Mouse (Mus musculus) adipocyte (in vitro differentiated cells): Measurements from ENCODE around the gene Abtb2.

Source experiments
- DNase-seq: peaks from one replicate; pipeline ENCODE4 v3.0.0-alpha.2; 2016; ENCODE audit warnings: low spot score

Abtb2 gene

GRCm38 (mm10) chr2:103661696-103662095 is 95.6 kb downstream of the Abtb2 start:
- DNase-seq, result peak; percentile 15

GRCm38 (mm10) chr2:103662121-103662520 is 96.0 kb downstream of the Abtb2 start:
- DNase-seq, result peak; percentile 65

- no peak for DNase-seq
These were observed 98.2 kb downstream of the Abtb2 start for GRCm38 (mm10) chr2:103664341-103664740.

GRCm38 (mm10) chr2:103667962-103668815 is 102.1 kb downstream of the Abtb2 start:
- peak; percentile 78 for DNase-seq

GRCm38 (mm10) chr2:103668939-103669338 is 102.8 kb downstream of the Abtb2 start:
- no peak for DNase-seq

- no peak for DNase-seq
These were observed 103.5 kb downstream of the Abtb2 start for GRCm38 (mm10) chr2:103669561-103669960.

- DNase-seq, result peak; percentile 92
These were observed 104.2 kb downstream of the Abtb2 start for GRCm38 (mm10) chr2:103670276-103670680.

GRCm38 (mm10) chr2:103672573-103673119 is 106.5 kb downstream of the Abtb2 start:
- DNase-seq, result no peak

- no peak for DNase-seq
These were observed 107.5 kb downstream of the Abtb2 start for GRCm38 (mm10) chr2:103673609-103674008.

GRCm38 (mm10) chr2:103675391-103675790 is 109.3 kb downstream of the Abtb2 start:
- no peak for DNase-seq

- DNase-seq, result no peak
These were observed 110.7 kb downstream of the Abtb2 start for GRCm38 (mm10) chr2:103676808-103677207.

GRCm38 (mm10) chr2:103677614-103678369 is 111.7 kb downstream of the Abtb2 start:
- DNase-seq, result no peak

- no peak for DNase-seq
These were observed 112.3 kb downstream of the Abtb2 start for GRCm38 (mm10) chr2:103678433-103678832.

- DNase-seq, result no peak
These were observed 114.4 kb downstream of the Abtb2 start for GRCm38 (mm10) chr2:103680364-103681110.

GRCm38 (mm10) chr2:103681149-103681548 is 115.0 kb downstream of the Abtb2 start:
- no peak for DNase-seq

GRCm38 (mm10) chr2:103682261-103682722 is 116.2 kb downstream of the Abtb2 start:
- DNase-seq, result no peak

GRCm38 (mm10) chr2:103682927-103683442 is 116.9 kb downstream of the Abtb2 start:
- DNase-seq, result no peak

GRCm38 (mm10) chr2:103684431-103684830 is 118.3 kb downstream of the Abtb2 start:
- no peak for DNase-seq

- DNase-seq, result peak; percentile 54
These were observed 118.9 kb downstream of the Abtb2 start for GRCm38 (mm10) chr2:103684926-103685577.

GRCm38 (mm10) chr2:103685581-103685980 is 119.5 kb downstream of the Abtb2 start:
- no peak for DNase-seq

- DNase-seq, result no peak
These were observed 121.0 kb downstream of the Abtb2 start for GRCm38 (mm10) chr2:103687143-103687542.
